Mouse (Mus musculus): ENCODE measurements around the gene Tmem170b. TPM values are rescaled to one million over a fixed set of nuclear protein-coding genes. Genes with fewer than 3 reads are reported as not detected.

Gene Tmem170b
- total RNA-seq, 1 experiment from 2014 or later: 16.2 TPM

GRCm38 (mm10) chr13:41676836-41677186, 71.1 kb downstream of the Tmem170b start:
- ATAC-seq (replicated peaks in 1 of 2; ENCODE audit: insufficient read depth in 1 of 2, low FRiP score in 2 of 2, low TSS enrichment in 1 of 2, low read depth in 1 of 2, poor library complexity in 2 of 2, severe bottlenecking in 2 of 2): no peak

- ATAC-seq (replicated peaks in 1 of 2; ENCODE audit: insufficient read depth in 1 of 2, low FRiP score in 2 of 2, low TSS enrichment in 1 of 2, low read depth in 1 of 2, poor library complexity in 2 of 2, severe bottlenecking in 2 of 2): no peak
Measured at GRCm38 (mm10) chr13:41680854-41681549, 75.3 kb downstream of the Tmem170b start.

- ATAC-seq (replicated peaks in 1 of 2; ENCODE audit: insufficient read depth in 1 of 2, low FRiP score in 2 of 2, low TSS enrichment in 1 of 2, low read depth in 1 of 2, poor library complexity in 2 of 2, severe bottlenecking in 2 of 2): no peak
Measured at GRCm38 (mm10) chr13:41682341-41683119, 76.8 kb downstream of the Tmem170b start.

GRCm38 (mm10) chr13:41683356-41684012, 77.8 kb downstream of the Tmem170b start:
- ATAC-seq (replicated peaks in 1 of 2; ENCODE audit: insufficient read depth in 1 of 2, low FRiP score in 2 of 2, low TSS enrichment in 1 of 2, low read depth in 1 of 2, poor library complexity in 2 of 2, severe bottlenecking in 2 of 2): no peak

GRCm38 (mm10) chr13:41685499-41685898, 79.8 kb downstream of the Tmem170b start:
- ATAC-seq (replicated peaks in 1 of 2; ENCODE audit: insufficient read depth in 1 of 2, low FRiP score in 2 of 2, low TSS enrichment in 1 of 2, low read depth in 1 of 2, poor library complexity in 2 of 2, severe bottlenecking in 2 of 2): no peak

- no peak for ATAC-seq (replicated peaks in 1 of 2; ENCODE audit: insufficient read depth in 1 of 2, low FRiP score in 2 of 2, low TSS enrichment in 1 of 2, low read depth in 1 of 2, poor library complexity in 2 of 2, severe bottlenecking in 2 of 2)
Measured at GRCm38 (mm10) chr13:41689055-41689454, 83.3 kb downstream of the Tmem170b start.

- ATAC-seq (replicated peaks in 1 of 2; ENCODE audit: insufficient read depth in 1 of 2, low FRiP score in 2 of 2, low TSS enrichment in 1 of 2, low read depth in 1 of 2, poor library complexity in 2 of 2, severe bottlenecking in 2 of 2): no peak
Measured at GRCm38 (mm10) chr13:41689598-41690045, 83.9 kb downstream of the Tmem170b start.

Other genes with a start within 250 kb of the Tmem170b start
- 12.2 and 30.4 TPM in 2 replicates for gene Nedd9, start 118.5 kb upstream of the Tmem170b start, total RNA-seq (2017)
- 0.63 TPM in 1 of 2 replicates, not detected in the other for gene Adtrp, start 241.8 kb downstream of the Tmem170b start, total RNA-seq (2017)